Mouse (Mus musculus) G1E (cell line): Measurements from ENCODE around the gene Nelfb.

ENCODE experiments used
- CTCF ChIP-seq: IDR thresholded peaks from 2 replicates; pipeline ENCODE4 v1.5.1; 2012; ENCODE audit warnings: low read depth, low read length, inconsistent platforms, mixed read lengths
- GATA1 ChIP-seq: IDR thresholded peaks from 2 replicates; pipeline ENCODE4 v1.6.1; 2012; ENCODE audit warnings: borderline replicate concordance, low read length, inconsistent platforms, mixed read lengths

DNA sequence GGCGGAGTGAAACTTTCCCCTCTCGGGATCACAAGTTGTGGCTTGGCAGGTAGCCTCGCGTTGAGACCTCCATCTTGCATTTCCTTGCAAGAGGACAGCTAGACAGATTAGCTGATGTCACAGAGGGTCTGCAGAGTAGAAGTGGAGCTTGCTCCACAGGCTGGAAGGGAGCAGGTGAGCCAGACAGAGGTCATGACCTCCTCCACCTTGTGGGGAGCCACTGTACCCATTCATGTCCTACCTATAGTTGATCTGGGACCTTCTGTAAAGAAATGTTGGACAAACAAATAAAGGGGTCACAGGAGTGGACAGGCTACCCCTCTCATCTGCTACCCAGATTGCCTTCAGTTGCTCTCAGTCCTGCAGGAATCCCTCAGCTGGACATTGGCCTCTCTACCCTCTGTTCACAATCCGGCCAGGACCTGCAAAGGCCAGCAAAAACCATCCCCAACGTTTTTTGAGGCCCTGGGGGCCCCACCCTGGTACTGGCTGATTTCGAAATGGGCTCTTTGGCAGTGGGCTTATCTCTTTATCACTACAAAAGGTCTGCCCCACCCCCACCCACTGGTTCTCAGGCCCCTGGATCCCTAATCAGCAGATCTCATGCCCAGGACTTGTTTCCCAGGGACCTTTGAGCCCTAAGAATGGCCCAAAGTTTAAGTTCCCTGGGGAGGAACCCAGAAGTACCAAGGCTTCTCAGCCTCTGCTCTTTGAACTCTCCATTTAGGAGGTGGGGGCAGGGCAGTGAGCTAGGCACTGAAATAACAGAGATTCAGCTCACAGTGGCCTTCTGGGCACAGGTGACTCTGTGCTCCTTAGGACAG is 36.2 kb downstream of the Nelfb start:
- TF ChIP-seq CTCF (no peak), GATA1 (no peak)
